Mouse (Mus musculus) hindbrain, embryonic 14.5 days (tissue): ENCODE results near the gene Eef2. TPM values are rescaled to one million over a fixed set of nuclear protein-coding genes. Genes with fewer than 3 reads are reported as not detected.

Experiments used
- ATAC-seq: fragments of 200-750 bp; cut with Nextera tagmentation; 2 replicates; pipeline ENCODE4 v1.8.0; 2017; ENCODE audit warnings: moderate number of reproducible peaks, mild to moderate bottlenecking, moderate TSS enrichment, moderate library complexity; ENCODE audit not compliant: low FRiP score
- DNase-seq: peaks from one replicate; pipeline ENCODE4 v3.0.0-alpha.2; 2015; ENCODE audit warnings: low spot score
- H3K27ac ChIP-seq: fragments of 300-500 bp; sonication (generic); 2 replicates; pipeline ENCODE4 v1.5.1; 2014; ENCODE audit warnings: mild to moderate bottlenecking, moderate library complexity
- H3K27me3 ChIP-seq: fragments of 300-500 bp; sonication (generic); 2 replicates; pipeline ENCODE4 v1.6.1; 2014; ENCODE audit warnings: mild to moderate bottlenecking, low read length, mixed read lengths; ENCODE audit not compliant: control insufficient read depth, insufficient read depth
- H3K36me3 ChIP-seq: fragments of 300-500 bp; sonication (generic); replicated peaks from 2 replicates; pipeline ENCODE4 v1.6.1; 2014; ENCODE audit not compliant: control insufficient read depth, insufficient read depth
- H3K4me1 ChIP-seq: fragments of 300-500 bp; sonication (generic); replicated peaks from 2 replicates; pipeline ENCODE4 v1.6.1; 2014; ENCODE audit warnings: antibody characterized with exemption, low read length, mixed read lengths; ENCODE audit not compliant: control insufficient read depth, insufficient read depth
- H3K4me2 ChIP-seq: fragments of 300-500 bp; sonication (generic); replicated peaks from 2 replicates; pipeline ENCODE4 v1.6.1; 2014; ENCODE audit warnings: mild to moderate bottlenecking, moderate library complexity
- H3K4me3 ChIP-seq: fragments of 300-500 bp; sonication (generic); replicated peaks from 2 replicates; pipeline ENCODE4 v1.5.1; 2014; ENCODE audit warnings: mild to moderate bottlenecking, low read length
- H3K9ac ChIP-seq: fragments of 300-500 bp; sonication (generic); 2 replicates; pipeline ENCODE4 v1.6.1; 2014
- H3K9me3 ChIP-seq: fragments of 300-500 bp; sonication (generic); 2 replicates; pipeline ENCODE4 v1.6.1; 2016; ENCODE audit warnings: low read length; ENCODE audit not compliant: control insufficient read depth
- WGBS: fragments of 180-500 bp; shearing (Covaris S2); extraction: QIAGEN DNeasy Blood & Tissue Kit; methylation state at CpG from one replicate; pipeline ENCODE4 v1.1.7; 2014; 5-methylcytosine and 5-hydroxymethylcytosine counted together
- polyA plus RNA-seq: library from polyadenylated mRNA; unstranded; fragments of >200 nt; fragmentation: Nextera tagmentation; extraction: Ambion mirVana; gene quantifications from 2 replicates; pipeline ENCODE4 v1.2.1, GENCODE M21; 2014

Gene Eef2
- polyA plus RNA-seq, 1 experiment from 2014 or later = 413 TPM

DNA sequence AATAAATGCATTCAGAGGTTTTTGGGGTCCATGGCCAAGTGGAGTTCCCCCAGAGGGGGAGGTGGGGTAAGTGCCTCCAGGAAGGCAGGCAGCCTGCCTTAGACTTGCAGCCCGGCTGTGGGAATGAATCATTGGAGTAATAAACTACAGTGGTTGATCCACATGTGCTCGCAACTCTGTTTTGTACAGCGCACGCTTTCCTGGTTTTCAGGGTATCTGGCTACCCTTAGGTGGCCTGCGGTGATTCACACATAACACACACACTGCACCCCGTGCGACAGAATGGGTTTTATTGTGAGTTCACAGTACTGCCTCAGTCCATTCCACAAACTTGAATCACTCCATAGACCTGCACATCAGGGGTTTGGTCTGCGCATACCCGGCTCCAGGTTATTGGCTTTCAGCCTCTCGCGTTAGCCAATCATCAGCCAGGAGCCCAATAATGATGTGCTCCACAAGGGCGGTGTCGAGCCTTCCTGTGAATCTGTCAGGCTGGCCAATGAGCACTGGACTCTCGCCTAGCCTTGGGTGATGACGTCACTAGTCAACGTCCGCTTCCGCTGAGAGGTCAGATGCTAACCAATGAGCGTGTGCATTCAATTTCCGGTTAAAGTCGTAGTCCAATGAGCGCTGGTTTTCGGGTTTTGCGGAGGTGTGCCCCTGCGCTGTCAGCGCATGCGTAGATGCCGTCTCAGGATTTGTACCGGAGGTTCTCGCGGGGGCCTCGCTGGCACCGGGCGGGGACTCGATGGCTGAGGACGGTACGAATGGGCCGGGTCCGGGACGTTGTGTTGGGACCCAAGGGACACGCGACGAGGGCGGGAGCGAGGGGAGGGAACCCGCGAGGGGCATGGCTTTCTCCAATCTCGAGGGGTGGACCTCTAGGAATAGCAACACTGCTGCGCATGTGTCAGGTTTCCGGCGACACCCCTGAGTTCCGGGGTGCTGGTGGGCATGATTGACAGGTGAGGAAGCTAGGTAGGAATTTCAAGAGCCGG, 6.2 kb downstream of the Eef2 start, which contains the start of gene Dapk3:
Gene Dapk3 (plus strand): TSS at position 670 of the 998 bp plus-strand sequence.
- Histone ChIP-seq H3K27ac (peak within 1 kb of the TSS; percentile 93), H3K9ac (peak within 1 kb of the TSS; percentile 71), H3K9me3 (no peaks in the 10 kb centered on the region), H3K4me3 (peak within 1 kb of the TSS; percentile 59), H3K36me3 (peaks cover 81% of the 10 kb centered on the region), H3K4me2 (peak within 1 kb of the TSS; percentile 58), H3K4me1 (peaks cover 18% of the 10 kb centered on the region), H3K27me3 (no peaks in the 10 kb centered on the region)
- DNase-seq = peak; percentile 99
- ATAC-seq = peak; percentile 96
- WGBS = 5% methylated on average over 53 of the region's 53 CpGs

DNA sequence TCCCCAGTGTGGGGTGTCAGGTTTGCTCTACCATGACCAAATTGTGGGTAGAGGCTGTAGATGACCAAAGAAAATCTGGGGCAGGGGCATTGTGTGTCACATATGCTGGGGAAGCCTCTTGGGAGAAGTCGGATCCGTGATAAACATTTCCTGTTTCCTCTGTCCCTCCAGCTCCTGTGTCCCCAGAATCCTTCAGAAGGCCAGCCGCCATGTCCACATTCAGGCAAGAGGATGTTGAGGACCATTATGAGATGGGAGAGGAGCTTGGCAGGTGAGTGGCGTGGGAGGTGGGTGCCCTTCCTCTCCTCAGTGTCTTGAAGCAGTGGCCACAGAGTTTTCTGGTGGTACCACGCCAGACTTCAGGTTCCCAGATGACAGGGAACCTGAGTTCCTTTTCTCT, 7.4 kb downstream of the Eef2 start, which contains the start of gene 4930442H23Rik:
Gene 4930442H23Rik (minus strand): TSS at position 45 of the 400 bp plus-strand sequence.
- peak within 1 kb of the TSS; percentile 71 for H3K9ac ChIP-seq
- H3K4me3 ChIP-seq = peak within 1 kb of the TSS; percentile 59
- 88% methylated on average over 5 of the region's 5 CpGs for WGBS
- peaks cover 74% of the 10 kb centered on the region for H3K36me3 ChIP-seq
- no peaks in the 10 kb centered on the region for H3K27me3 ChIP-seq
- peaks cover 7% of the 10 kb centered on the region; the same call in 1 of the 2 replicates for H3K4me1 ChIP-seq
- DNase-seq = no peak
- no peak for ATAC-seq
- peak within 1 kb of the TSS; percentile 93 for H3K27ac ChIP-seq
- H3K4me2 ChIP-seq = peak within 1 kb of the TSS; percentile 58
- H3K9me3 ChIP-seq = no peaks in the 10 kb centered on the region

- no peak overlapping the region for H3K9ac ChIP-seq
These were observed 8.3 kb downstream of the Eef2 start for GRCm38 (mm10) chr10:81184765-81185164.

DNA sequence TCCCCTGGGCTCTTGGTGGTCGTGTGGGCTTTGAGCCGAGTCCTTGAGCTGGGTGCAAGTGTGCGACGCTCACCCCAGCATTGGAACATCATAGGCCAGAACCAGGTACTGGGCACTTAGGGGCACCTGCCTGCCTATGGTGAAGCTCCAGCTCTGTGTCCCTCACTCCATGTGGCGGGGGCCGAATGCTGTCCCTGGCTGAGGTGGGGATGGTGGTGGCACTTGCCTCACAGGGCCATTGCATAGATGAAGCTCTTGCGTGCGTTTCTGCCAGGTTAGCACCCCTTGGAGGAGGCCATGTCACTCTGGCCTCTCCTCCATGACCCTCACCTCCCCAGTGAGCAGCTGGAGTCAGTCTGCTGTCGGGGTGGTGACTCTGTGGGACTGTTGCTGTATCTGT, 10.7 kb downstream of the Eef2 start:
- WGBS = 94% methylated on average over 9 of the region's 9 CpGs
- Histone ChIP-seq H3K4me2 (no peak overlapping the region), H3K27me3 (no peaks in the 10 kb centered on the region), H3K9me3 (no peaks in the 10 kb centered on the region), H3K36me3 (peaks cover 67% of the 10 kb centered on the region), H3K4me3 (no peak overlapping the region), H3K4me1 (peaks cover 13% of the 10 kb centered on the region), H3K27ac (no peak overlapping the region), H3K9ac (no peak overlapping the region)
- no peak for ATAC-seq
- no peak for DNase-seq

More at GRCm38 (mm10) chr10:81184765-81185164, 8.3 kb downstream of the Eef2 start:
- 64% methylated on average over 4 of the region's 4 CpGs for WGBS
- no peak for ATAC-seq
- DNase-seq = no peak
- Histone ChIP-seq H3K4me3 (no peak overlapping the region), H3K27me3 (no peaks in the 10 kb centered on the region), H3K27ac (no peak overlapping the region), H3K4me2 (no peak overlapping the region), H3K36me3 (peaks cover 71% of the 10 kb centered on the region), H3K9me3 (no peaks in the 10 kb centered on the region), H3K4me1 (peaks cover 7% of the 10 kb centered on the region; the same call in 1 of the 2 replicates)

GRCm38 (mm10) chr10:81189821-81190220, 13.4 kb downstream of the Eef2 start:
- 80% methylated on average over 26 of the region's 26 CpGs for WGBS
- peaks cover 53% of the 10 kb centered on the region for H3K36me3 ChIP-seq

GRCm38 (mm10) chr10:81190236-81190911, 13.9 kb downstream of the Eef2 start:
- 71% methylated on average over 31 of the region's 31 CpGs for WGBS

More at GRCm38 (mm10) chr10:81189821-81190220, 13.4 kb downstream of the Eef2 start:
- Histone ChIP-seq H3K27me3 (peaks cover 4% of the 10 kb centered on the region), H3K27ac (no peak overlapping the region), H3K4me2 (no peak overlapping the region), H3K9ac (no peak overlapping the region), H3K9me3 (no peaks in the 10 kb centered on the region), H3K4me3 (no peak overlapping the region), H3K4me1 (peaks cover 13% of the 10 kb centered on the region)
- ATAC-seq = no peak
- no peak for DNase-seq

GRCm38 (mm10) chr10:81190912-81191321, 14.5 kb downstream of the Eef2 start:
- no peak overlapping the region for H3K27ac ChIP-seq

More at GRCm38 (mm10) chr10:81190236-81190911, 13.9 kb downstream of the Eef2 start:
- ATAC-seq (no peak), DNase-seq (no peak)
- no peak overlapping the region for H3K27ac ChIP-seq
- H3K4me1 ChIP-seq = peaks cover 13% of the 10 kb centered on the region
- H3K9ac ChIP-seq = no peak overlapping the region
- no peak overlapping the region for H3K4me3 ChIP-seq
- H3K27me3 ChIP-seq = peaks cover 9% of the 10 kb centered on the region
- H3K36me3 ChIP-seq = peaks cover 47% of the 10 kb centered on the region
- H3K4me2 ChIP-seq = no peak overlapping the region
- H3K9me3 ChIP-seq = no peaks in the 10 kb centered on the region

DNA sequence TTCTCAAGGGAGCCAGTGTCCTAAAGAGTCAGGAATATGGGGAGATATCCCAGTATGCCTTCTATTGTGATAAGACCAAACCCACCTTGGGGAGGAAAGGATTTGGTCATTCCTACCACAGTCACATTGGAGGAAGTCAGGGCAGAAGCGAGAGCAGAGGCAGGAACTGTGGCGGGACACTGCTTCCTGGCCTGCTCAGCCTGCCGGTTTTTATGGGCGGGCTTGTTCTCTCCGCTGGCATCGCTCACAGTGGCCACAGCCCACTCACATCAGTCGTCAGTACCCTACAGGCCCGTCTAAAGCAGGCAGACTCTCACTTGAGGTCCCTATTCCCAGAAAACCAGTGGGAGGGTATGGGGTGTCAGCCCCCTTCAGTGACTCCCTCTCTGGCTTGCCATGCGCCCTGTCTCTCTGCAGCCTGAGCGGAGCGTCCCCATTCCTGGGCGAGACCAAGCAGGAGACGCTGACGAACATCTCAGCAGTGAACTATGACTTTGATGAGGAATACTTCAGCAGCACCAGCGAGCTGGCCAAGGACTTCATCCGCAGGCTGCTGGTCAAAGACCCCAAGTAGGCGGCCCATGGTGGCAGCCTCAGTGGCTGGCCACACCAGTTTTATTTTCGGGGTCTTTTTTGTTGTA, 15.0 kb downstream of the Eef2 start:
- 92% methylated on average over 18 of the region's 18 CpGs for WGBS
- H3K9me3 ChIP-seq = no peaks in the 10 kb centered on the region
- peak overlapping the region; percentile 99 for H3K4me2 ChIP-seq
- peak overlapping the region; percentile 97; the same call in 1 of the 2 replicates for H3K27ac ChIP-seq
- H3K4me3 ChIP-seq = peak overlapping the region; percentile 54; the same call in 1 of the 2 replicates
- peaks cover 19% of the 10 kb centered on the region for H3K27me3 ChIP-seq
- peaks cover 41% of the 10 kb centered on the region for H3K36me3 ChIP-seq
- peak overlapping the region; percentile 81; the same call in 1 of the 2 replicates for H3K9ac ChIP-seq
- DNase-seq (no peak), ATAC-seq (no peak)
- peaks cover 13% of the 10 kb centered on the region for H3K4me1 ChIP-seq

More at GRCm38 (mm10) chr10:81190912-81191321, 14.5 kb downstream of the Eef2 start:
- Histone ChIP-seq H3K9me3 (no peaks in the 10 kb centered on the region), H3K9ac (no peak overlapping the region), H3K36me3 (peaks cover 42% of the 10 kb centered on the region), H3K27me3 (peaks cover 14% of the 10 kb centered on the region), H3K4me2 (no peak overlapping the region), H3K4me1 (peaks cover 13% of the 10 kb centered on the region), H3K4me3 (no peak overlapping the region)
- 75% methylated on average over 6 of the region's 6 CpGs for WGBS
- DNase-seq (no peak), ATAC-seq (no peak)
